Mouse (Mus musculus): ENCODE results near the gene Vwa3a.
"Not testable (repeated sequence)": the region's sequence is repeated elsewhere in the genome, so short reads cannot be mapped to it uniquely, and the experiment has no call there.

Vwa3a gene

GRCm38 (mm10) chr7:120739018-120739417 lies at the start of gene Vwa3a:
Vwa3a (plus strand) TSS chr7:120739318.
- no peak for DNase-seq (ENCODE audit: low spot score)

GRCm38 (mm10) chr7:120690634-120691033 lies 48.5 kb upstream of the Vwa3a start:
- DNase-seq (ENCODE audit: low spot score), result no peak

DNA sequence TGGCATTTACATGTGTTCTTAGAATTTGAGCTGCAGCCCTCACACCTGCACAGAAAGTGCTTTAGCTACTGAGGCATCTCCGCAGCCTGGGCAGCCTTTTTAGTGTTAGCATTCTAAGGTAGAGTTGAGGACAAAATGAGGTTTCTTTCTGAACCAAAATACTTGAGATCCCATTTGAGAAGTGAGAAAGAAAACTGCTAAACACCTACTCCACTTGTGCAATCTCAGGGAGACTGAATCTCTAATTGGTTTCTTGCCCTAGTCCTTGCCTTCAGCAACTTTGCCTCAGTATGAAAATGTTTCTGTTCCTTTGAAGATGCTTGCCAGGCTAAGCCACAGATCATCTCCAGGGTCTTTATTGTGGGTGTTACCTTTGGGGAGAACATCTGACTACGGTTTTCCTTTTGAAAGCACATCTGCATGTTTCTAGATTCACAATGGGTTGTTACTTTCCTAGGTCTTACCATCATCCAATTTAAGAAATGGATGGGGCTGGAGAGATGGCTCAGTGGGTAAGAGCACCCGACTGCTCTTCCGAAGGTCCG lies 45.2 kb upstream of the Vwa3a start:
- no peak for DNase-seq (ENCODE audit: low spot score)

DNA sequence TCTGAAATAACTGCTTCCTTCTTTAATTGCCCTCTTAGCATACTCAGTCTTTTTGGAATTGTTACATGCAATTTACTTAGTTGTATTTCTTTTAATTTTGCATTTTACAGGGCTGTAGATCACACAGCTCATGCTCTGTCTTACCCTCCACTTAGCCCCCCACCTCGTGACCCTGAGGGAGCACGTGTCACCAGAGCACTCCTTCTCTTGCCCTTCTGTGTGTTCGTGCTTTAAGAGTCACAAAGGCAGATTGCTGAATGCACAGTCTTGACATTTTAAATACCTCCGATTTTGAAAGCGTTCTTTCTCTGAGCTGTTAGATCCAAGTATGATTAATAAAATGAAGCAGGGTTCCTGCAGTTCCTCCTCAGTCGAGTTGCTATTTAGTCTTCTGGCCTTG lies 43.9 kb upstream of the Vwa3a start:
- no peak for DNase-seq (ENCODE audit: low spot score)

DNA sequence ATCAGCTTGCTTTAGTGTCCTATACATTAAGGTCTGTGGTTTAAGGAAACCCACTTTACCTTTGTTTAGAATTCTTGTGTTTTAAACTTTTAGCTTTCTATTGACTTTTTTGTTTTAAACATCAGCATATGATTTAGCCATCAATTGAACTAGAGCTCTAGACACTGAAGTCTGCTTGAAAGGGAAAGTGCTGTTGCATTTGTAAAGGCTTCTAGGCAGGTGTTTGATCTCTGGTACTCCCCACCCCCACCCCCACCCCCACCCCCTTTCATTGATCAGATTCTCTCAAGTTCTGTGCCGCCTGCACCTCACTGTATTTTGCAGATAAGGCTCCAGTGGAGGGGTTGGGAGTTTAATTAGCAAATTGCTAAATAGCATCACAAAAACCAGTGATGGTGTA lies 43.5 kb upstream of the Vwa3a start:
- DNase-seq (ENCODE audit: low spot score), result no peak

DNA sequence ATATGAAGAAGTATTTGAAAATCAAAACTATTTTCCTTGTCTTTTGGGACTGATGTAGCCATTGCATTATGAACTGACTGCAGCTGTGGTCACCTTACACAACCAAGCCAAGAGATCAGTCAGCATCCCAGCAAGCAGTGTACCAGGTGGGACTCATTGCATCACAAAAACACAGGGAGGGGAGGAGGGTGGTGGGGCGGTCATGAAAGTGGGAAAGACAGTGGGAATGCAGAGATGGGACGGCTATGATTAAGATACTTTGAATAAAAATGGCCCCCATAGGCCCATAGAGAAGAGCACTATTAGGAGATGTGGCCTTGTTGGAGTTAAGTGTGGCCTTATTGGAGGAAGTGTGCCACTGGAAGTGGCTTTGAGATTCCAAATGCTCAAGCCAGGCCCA lies 42.8 kb upstream of the Vwa3a start:
- no peak for DNase-seq (ENCODE audit: low spot score)

DNA sequence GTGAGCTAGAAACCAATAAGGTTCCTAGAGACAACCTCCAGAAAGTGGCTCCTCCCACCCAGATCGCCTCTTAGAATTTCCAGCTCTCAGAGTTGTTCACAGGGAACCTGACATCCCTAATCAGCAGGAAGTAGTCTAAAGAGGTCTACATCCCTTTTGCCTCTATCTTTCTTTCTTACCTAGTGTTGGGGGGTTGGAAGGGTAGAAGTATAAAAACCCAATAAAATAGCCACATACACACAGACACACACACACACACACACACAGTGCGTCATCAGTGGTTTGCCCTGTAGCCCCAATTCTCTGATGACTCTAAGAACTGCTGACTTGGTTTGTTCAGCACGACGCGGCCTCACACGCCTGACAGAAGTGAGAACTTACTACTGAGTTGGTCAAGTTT lies 39.5 kb upstream of the Vwa3a start:
- DNase-seq (ENCODE audit: low spot score), result no peak

DNA sequence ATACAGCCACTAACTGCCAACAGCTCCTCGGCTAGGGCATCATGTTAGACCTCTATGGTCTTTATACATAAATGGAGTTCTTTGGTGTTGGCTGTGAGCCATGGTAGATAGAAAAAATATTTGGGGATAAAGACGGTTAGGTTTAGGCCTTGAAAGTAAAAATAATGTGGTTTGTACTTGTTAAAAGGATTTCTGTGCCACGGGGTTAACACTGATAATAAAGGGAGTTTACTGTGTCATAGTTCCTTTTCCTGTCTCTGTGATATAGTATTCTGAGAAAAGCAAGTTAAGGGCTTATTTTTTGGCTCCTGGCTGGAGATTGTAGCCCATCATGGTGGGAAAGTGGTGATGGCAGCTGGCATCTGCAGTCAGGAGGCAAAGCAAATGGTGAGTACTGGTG lies 35.2 kb upstream of the Vwa3a start:
- no peak for DNase-seq (ENCODE audit: low spot score)

DNA sequence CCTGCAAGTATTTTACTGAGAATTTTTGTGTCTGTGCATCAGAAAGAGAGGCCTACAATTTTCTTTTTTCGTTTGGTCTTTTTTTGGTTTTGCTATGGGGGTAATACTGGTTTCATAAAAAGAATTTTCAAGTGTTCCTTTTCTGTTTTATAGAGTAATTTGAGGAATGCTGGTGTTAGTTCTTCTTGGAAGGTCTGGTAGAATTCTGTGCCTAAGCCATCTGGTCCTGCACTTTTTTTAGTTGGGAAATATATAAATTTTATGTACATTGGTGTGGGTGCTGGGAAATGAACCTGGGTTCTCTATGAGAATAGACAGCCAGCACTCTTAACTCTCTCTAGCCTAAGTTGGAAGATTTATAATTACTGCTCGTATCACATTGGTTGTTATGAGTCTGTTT lies 27.0 kb upstream of the Vwa3a start:
- DNase-seq (ENCODE audit: low spot score), result no peak

DNA sequence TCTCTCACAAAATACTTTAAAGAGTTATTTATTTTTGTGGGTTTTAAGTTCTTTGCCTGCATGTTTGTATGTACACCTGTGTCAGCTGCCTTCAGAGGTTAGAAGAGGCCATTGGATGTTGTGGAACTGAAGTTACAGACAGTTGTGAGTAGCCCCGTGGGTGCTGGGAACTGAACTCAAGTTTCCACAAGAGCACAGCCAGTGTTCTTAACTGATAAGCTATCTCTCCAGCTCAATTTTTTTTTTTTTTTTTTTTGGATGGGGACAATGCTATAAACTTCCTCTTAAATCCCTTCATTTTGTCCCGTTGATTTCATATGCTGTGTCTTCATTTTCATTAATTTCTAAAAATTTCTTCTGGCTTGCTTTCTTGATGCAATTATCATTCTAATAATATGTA lies 25.9 kb upstream of the Vwa3a start:
- DNase-seq (ENCODE audit: low spot score), result no peak

DNA sequence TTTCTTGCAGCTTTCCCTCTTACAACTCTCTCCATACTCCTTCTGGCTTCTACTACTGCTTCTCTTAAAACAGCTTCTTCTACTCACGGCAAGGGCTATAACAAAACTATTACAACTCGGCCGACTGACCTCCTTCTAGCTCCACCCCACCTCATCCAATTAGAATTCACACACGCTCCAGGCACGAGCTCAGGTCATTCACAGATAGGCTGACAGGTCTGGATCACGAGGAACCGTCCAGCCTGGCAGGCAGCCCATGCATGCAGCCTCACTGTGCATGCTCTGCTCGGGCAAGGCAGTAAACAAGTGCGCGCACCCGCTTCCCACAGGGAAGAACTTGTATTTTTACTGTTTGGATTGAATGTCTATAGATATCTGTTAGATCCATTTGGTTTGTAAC lies 25.2 kb upstream of the Vwa3a start:
- not testable (repeated sequence) for DNase-seq (ENCODE audit: low spot score)

- no peak for DNase-seq (ENCODE audit: low spot score)
These were observed 21.9 kb upstream of the Vwa3a start for GRCm38 (mm10) chr7:120717261-120717660.

DNA sequence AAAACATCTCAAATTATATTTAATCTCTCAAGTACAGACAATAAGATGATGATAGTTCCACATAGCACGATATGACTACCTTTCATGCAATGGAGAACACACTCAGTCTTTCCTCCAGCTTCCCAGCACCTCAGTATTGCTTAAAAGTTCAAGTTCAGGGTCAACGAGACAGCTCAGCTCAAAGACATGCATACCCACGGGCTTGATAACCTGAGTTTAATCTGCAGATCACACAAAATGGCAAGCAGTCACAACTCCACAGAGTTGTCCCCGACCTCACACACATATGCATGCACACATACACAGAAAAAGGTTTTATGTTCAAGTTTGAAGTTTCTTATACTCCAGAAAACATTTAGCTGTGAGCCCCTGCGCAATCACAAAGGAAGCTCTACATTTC lies 18.1 kb upstream of the Vwa3a start:
- DNase-seq (ENCODE audit: low spot score), result no peak

GRCm38 (mm10) chr7:120721456-120721855 lies 17.7 kb upstream of the Vwa3a start:
- no peak for DNase-seq (ENCODE audit: low spot score)

DNA sequence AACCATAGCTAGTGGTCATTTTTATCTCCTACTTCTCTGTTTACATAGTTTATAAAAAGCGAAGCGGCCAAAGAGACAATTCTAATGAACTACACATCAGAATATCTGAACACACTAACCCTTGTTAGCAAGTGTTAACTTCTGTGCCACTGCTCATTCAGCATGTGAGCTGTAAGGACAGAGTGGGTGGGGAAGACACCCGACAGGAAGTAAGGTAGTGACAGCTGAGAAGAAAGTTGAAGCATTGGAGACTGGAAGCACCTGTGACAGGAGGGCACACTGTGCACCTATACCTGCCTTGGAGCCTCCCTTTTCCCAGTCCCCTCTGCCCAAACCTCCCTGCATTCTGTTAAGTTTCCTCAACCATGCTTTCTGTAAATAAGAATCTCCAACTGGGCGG lies 17.1 kb upstream of the Vwa3a start:
- DNase-seq (ENCODE audit: low spot score), result no peak

DNA sequence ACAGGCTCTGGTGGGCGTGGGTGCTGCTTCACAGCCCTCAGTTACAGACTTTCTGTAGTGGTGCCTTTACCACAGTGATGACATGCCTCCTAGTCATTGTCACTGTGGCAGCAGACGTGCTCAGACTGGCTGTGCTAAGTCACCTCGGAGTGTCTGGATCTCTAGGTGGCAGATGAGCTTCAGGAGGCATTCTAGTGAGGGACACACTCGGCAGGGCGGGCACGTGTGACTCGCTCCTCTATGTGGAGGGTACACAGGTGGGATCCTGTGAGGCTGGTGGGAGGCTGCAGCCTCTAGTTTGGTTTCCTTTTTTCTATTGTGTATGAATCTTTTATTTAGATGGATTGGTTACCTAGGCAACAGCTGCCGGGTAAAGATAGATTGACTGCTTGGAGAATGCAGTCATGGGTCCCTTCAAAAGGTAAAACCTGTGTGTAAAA lies 16.3 kb upstream of the Vwa3a start:
- DNase-seq (ENCODE audit: low spot score), result peak; percentile 10

DNA sequence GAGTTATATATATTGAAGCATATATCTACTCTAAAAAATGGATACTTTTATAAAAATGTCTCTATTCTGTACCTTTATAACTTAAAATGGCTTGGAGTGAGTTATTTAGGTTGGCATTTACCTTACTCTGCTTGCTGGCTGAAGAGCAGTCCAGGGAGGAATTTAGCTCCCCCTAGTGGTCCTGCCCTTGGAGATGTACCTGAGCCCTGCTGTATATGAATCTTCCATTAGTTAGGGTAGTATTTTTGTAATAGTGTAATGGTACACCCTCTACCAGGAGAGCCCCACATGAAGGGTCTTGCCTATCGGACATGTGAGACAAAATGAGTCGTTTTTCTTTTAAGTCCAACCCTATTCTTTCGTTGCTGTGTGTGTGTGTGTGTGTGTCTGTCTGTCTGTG lies 11.5 kb upstream of the Vwa3a start:
- DNase-seq (ENCODE audit: low spot score), result peak; percentile 52

DNA sequence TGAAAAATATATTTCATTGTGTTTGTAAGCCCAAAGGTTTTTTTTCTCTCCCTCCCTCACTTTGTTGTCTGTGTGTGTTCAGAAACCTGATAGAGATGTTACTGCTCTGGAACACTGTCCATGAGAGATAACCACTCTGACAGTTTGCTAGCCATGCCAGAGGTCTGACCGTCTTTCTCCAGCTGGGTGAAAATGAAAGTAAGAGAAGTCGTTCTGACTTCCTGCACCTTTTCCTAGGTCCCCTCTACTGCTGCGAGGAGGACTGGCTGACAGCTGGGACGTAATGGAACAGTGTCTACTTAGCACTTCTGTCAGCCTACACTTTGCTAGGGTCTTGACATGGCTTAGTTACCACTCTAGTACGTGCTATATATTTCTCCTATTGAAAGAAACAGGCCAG lies 9.5 kb upstream of the Vwa3a start:
- DNase-seq (ENCODE audit: low spot score), result no peak

- no peak for DNase-seq (ENCODE audit: low spot score)
These were observed 6.2 kb upstream of the Vwa3a start for GRCm38 (mm10) chr7:120732906-120733305.

- DNase-seq (ENCODE audit: low spot score), result peak; percentile 33
These were observed 512 bp downstream of the Vwa3a start for GRCm38 (mm10) chr7:120739558-120740101.

DNA sequence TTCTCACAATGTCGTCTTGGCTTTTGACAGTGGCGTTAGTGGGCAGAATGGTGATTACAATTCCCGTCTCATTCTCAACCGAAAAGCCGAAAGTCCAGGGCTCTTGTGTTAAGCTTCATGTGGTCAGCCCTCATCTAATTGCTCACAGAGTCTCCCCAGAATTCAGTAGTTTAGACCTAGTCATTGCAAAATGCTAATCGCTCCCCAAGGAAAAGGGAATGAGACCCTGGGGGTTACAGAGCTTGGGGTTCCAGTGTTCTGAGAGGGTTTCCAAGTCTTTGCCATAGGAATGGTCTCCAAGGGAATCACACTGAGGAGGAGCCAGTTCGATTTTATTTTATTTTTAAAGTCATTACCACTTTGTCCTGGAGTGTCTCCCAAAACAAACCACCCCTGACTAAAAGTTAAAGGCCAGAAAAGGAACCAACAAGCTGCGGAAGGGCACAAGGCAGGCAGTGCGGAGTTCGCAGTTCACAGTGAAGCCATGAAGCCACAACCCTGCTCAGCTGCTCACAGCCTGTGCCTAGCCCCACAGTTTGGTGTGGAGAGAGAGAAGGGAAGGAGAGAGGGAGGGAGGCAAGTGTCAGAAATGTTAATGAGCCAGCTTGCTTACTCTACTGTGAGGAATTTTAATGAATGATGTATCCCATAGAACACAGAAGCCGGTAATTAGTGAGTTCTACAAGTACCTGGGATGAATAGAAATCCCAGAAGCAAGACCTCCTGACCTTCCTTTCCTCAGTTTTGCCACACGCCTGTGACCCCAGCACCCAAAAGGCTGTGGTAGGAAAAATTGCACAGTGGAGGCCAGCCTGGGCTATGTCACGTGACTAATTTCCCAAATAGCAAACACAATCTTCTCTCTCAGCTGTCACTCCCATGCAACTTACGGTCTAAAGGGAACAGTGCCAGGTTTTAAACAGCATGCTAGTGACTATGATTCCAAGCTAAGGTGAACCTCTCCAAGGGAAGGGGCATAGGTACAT lies 4.5 kb downstream of the Vwa3a start:
- DNase-seq (ENCODE audit: low spot score), result no peak

GRCm38 (mm10) chr7:120744606-120745005 lies 5.5 kb downstream of the Vwa3a start:
- DNase-seq (ENCODE audit: low spot score), result no peak

DNA sequence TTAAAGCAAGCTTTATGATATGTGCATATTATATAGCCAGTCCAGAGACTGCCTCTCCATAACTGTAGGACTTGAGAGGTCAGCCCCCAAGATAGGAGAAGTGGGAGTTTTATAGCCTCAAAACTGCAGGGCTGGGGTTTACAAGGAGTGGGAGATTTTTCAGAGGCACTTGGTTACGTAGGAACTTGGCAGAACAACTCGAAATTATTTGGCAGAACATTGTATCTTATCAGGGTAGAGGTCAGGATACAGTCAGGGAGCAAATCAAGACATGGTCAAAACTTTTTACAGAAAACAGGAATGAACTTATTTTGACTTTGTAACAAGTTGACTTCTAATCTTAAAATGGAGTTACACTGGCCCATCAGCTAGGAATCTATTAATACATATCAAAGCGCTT lies 6.9 kb downstream of the Vwa3a start:
- no peak for DNase-seq (ENCODE audit: low spot score)

All from embryo, embryonic 10 days (tissue).